Comparison of ENCODE assay signal across 8 mouse cellular contexts in genomic region chr5:136102099-136102820, GRCm38 (mm10). TPM values are rescaled to one million over a fixed set of nuclear protein-coding genes. Genes with fewer than 3 reads are reported as not detected.
DNase-seq lines count a peak whose midpoint lies in the region; ATAC-seq and TF ChIP-seq lines count a peak whose summit lies in the region.

No protein-coding gene starts in this region.

- no peak overlapping the region for H3K27ac ChIP-seq in olfactory bulb, adult 2 months (ENCODE audit: insufficient read depth, low read depth, low read length)

- whole genome bisulfite sequencing in lung, adult 2 months, result 5% methylated on average over 41 of the region's 41 CpGs
- WGBS in olfactory bulb, adult 2 months, result 5% methylated on average over 41 of the region's 41 CpGs

- TF ChIP-seq POLR2A in lung, adult 2 months (IDR thresholded peaks at IDR 0.05; ENCODE audit: borderline replicate concordance, extremely low read depth, low read depth, low read length), result no peak
- no peak for TF ChIP-seq POLR2A in olfactory bulb, adult 2 months (IDR thresholded peaks at IDR 0.05; ENCODE audit: insufficient read depth, low read depth, low read length)

- H3K4me1 ChIP-seq in lung, adult 2 months (ENCODE audit: control insufficient read depth, insufficient read depth, low read length), result 0 out of 2 replicates have a peak, but pooled peaks cover 4% of the 10 kb centered on the region
- H3K4me1 ChIP-seq in olfactory bulb, adult 2 months (ENCODE audit: control insufficient read depth, insufficient read depth, low read length), result peaks cover 4% of the 10 kb centered on the region

- DNase-seq in CD4-positive helper T cell, adult 2 months (ENCODE audit: low read depth, low spot score), result peak; percentile 85
- peak; percentile 93 for DNase-seq in brain, adult 2 months (ENCODE audit: low read depth, low spot score)
- peak; percentile 11 for DNase-seq in heart, postnatal 25 days (ENCODE audit: low spot score)
- peak; percentile 53 to 77 for DNase-seq in layer of hippocampus, adult 18-20 months (ENCODE audit: low spot score in 2 of 2)
- DNase-seq in lung, adult 2 months, result peak; percentile 66
- peak; percentile 78 for DNase-seq in testis, postnatal 14 days (ENCODE audit: low spot score)

- TF ChIP-seq CTCF in lung, adult 2 months (IDR thresholded peaks at IDR 0.05; ENCODE audit: insufficient read depth, low read length), result peak; percentile 92
- peak; percentile 90 for TF ChIP-seq CTCF in olfactory bulb, adult 2 months (IDR thresholded peaks at IDR 0.05; ENCODE audit: insufficient read depth, low read depth, low read length)

- peak; percentile 76 for ATAC-seq in erythroblast, adult 5-6 weeks (replicated peaks; ENCODE audit: low FRiP score, poor library complexity, severe bottlenecking)

- intact Hi-C loops in heart, postnatal 25 days (cut with DNase I), result loop anchor here (5.0 kb wide), 1 partner anchor 85 kb away; no protein-coding TSS in a partner anchor

- H3K4me3 ChIP-seq in lung, adult 2 months (replicated peaks; ENCODE audit: extremely low read depth, low read depth, low read length), result peak overlapping the region; percentile 43
- H3K4me3 ChIP-seq in olfactory bulb, adult 2 months (ENCODE audit: insufficient read depth, low read depth, low read length), result peak overlapping the region; percentile 48

RNA-seq across cellular contexts. Expression of gene Polr2j, which starts 14.2 kb away (rescaled TPM):
- total RNA-seq in erythroblast, adult 5-6 weeks (2015; ENCODE audit: low replicate concordance), result 34.6 and 42.0 TPM in 2 replicates
- total RNA-seq in erythroblast, adult 5-6 weeks (2017; ENCODE audit: low replicate concordance), result 24.1 and 62.5 TPM in 2 replicates
- 10 to 100 TPM; 64.4 to 71.9 TPM for total RNA-seq in heart, postnatal 25 days (2021)
- total RNA-seq in layer of hippocampus, adult 18-20 months (2021), result 10 to 100 TPM; 77.4 to 79.3 TPM
- 35.0 and 37.1 TPM in 2 replicates for polyA plus RNA-seq in lung, adult 2 months (2012; rRNA removed)
- not detected in 2 replicates for polyA plus RNA-seq in olfactory bulb, adult 2 months (2012; ENCODE audit: insufficient read depth, insufficient read length, low replicate concordance, missing spikeins)

RNA-seq across cellular contexts. Expression of gene Rasa4, which starts 18.5 kb away (rescaled TPM):
- total RNA-seq in erythroblast, adult 5-6 weeks (2015; ENCODE audit: low replicate concordance), result 1.9 and 3.3 TPM in 2 replicates
- 4.3 TPM in 2 replicates for total RNA-seq in erythroblast, adult 5-6 weeks (2017; ENCODE audit: low replicate concordance)
- 1 to 10 TPM; 6.5 to 7.2 TPM for total RNA-seq in heart, postnatal 25 days (2021)
- 1 to 10 TPM; 3.3 to 3.8 TPM for total RNA-seq in layer of hippocampus, adult 18-20 months (2021)
- polyA plus RNA-seq in lung, adult 2 months (2012; rRNA removed), result 11.8 and 16.1 TPM in 2 replicates
- polyA plus RNA-seq in olfactory bulb, adult 2 months (2012; ENCODE audit: insufficient read depth, insufficient read length, low replicate concordance, missing spikeins), result not detected in 2 replicates

RNA-seq across cellular contexts. Expression of gene Lrwd1, which starts 33.6 kb away (rescaled TPM):
- 2.9 and 24.2 TPM in 2 replicates for total RNA-seq in erythroblast, adult 5-6 weeks (2015; ENCODE audit: low replicate concordance)
- 11.9 and 14.8 TPM in 2 replicates for total RNA-seq in erythroblast, adult 5-6 weeks (2017; ENCODE audit: low replicate concordance)
- 1 to 10 TPM; 5.0 to 6.3 TPM for total RNA-seq in heart, postnatal 25 days (2021)
- total RNA-seq in layer of hippocampus, adult 18-20 months (2021), result 10 to 100 TPM; 14.6 to 14.9 TPM
- 32.3 and 35.4 TPM in 2 replicates for polyA plus RNA-seq in lung, adult 2 months (2012; rRNA removed)
- polyA plus RNA-seq in olfactory bulb, adult 2 months (2012; ENCODE audit: insufficient read depth, insufficient read length, low replicate concordance, missing spikeins), result not detected in 2 replicates

RNA-seq across cellular contexts. Expression of gene Alkbh4, which starts 33.7 kb away (rescaled TPM):
- 7.7 and 10.7 TPM in 2 replicates for total RNA-seq in erythroblast, adult 5-6 weeks (2015; ENCODE audit: low replicate concordance)
- 2.2 and 3.4 TPM in 2 replicates for total RNA-seq in erythroblast, adult 5-6 weeks (2017; ENCODE audit: low replicate concordance)
- 1 to 10 TPM; 5.3 to 6.0 TPM for total RNA-seq in heart, postnatal 25 days (2021)
- 10 to 100 TPM; 11.0 to 11.4 TPM for total RNA-seq in layer of hippocampus, adult 18-20 months (2021)
- polyA plus RNA-seq in lung, adult 2 months (2012; rRNA removed), result 15.1 TPM in 2 replicates
- polyA plus RNA-seq in olfactory bulb, adult 2 months (2012; ENCODE audit: insufficient read depth, insufficient read length, low replicate concordance, missing spikeins), result not detected in 2 replicates

RNA-seq across cellular contexts. Expression of gene Upk3bl, which starts 48.0 kb away (rescaled TPM):
- total RNA-seq in erythroblast, adult 5-6 weeks (2015; ENCODE audit: low replicate concordance), result not detected in 2 replicates
- not detected in 2 replicates for total RNA-seq in erythroblast, adult 5-6 weeks (2017; ENCODE audit: low replicate concordance)
- not detected for total RNA-seq in heart, postnatal 25 days (2021)
- under 1 TPM in 1 of 2 experiments, not detected in 1; 0.52 TPM for total RNA-seq in layer of hippocampus, adult 18-20 months (2021)
- polyA plus RNA-seq in lung, adult 2 months (2012; rRNA removed), result 4.2 TPM in 1 of 2 replicates, not detected in the other
- polyA plus RNA-seq in olfactory bulb, adult 2 months (2012; ENCODE audit: insufficient read depth, insufficient read length, low replicate concordance, missing spikeins), result not detected in 2 replicates

Comparison
In these comparisons a context has a peak if more than half of its experiments do, and no peak if none do; other contexts are left out.
1. DNase-seq: peak in every context shown above with its lines; median percentile 93 in brain, adult 2 months; 85 in CD4-positive helper T cell, adult 2 months; 78 in testis, postnatal 14 days; 66 in lung, adult 2 months; 65 in layer of hippocampus, adult 18-20 months; 11 in heart, postnatal 25 days.